ENCODE assay signal across 28 mouse cellular contexts in genomic region chr10:10600771-10601170, GRCm38 (mm10). TPM values are rescaled to one million over a fixed set of nuclear protein-coding genes. Genes with fewer than 3 reads are reported as not detected.
DNase-seq lines count a peak whose midpoint lies in the region; ATAC-seq and TF ChIP-seq lines count a peak whose summit lies in the region.
"Had no signal": no experiment of that assay in that cellular context is flagged by ENCODE, and none has a peak within 500 bp of the region (broad histone marks: within the 10 kb centered on the region; RNA-seq: fewer than 3 reads in every experiment).

No protein-coding gene starts in this region.

- H3K9ac ChIP-seq in hindbrain, postnatal 0 days (replicated peaks; ENCODE audit: low read length), result no peak overlapping the region
- no peak overlapping the region for H3K9ac ChIP-seq in hindbrain, embryonic 16.5 days (ENCODE audit: low read depth, low read length)
- H3K9ac ChIP-seq: heart, embryonic 13.5 days; hindbrain, embryonic 15.5 days; intestine, embryonic 15.5 days; liver, embryonic 14.5 days; neural tube, embryonic 13.5 days had no signal

- no peaks in the 10 kb centered on the region for H3K27me3 ChIP-seq in hindbrain, postnatal 0 days (ENCODE audit: insufficient read depth, low read length)
- H3K27me3 ChIP-seq in hindbrain, embryonic 16.5 days (replicated peaks; ENCODE audit: control insufficient read depth, insufficient read depth, low read length), result no peaks in the 10 kb centered on the region
- H3K27me3 ChIP-seq: heart, embryonic 13.5 days; hindbrain, embryonic 15.5 days; intestine, embryonic 15.5 days; neural tube, embryonic 13.5 days had no signal

- H3K36me3 ChIP-seq in hindbrain, postnatal 0 days (ENCODE audit: insufficient read depth, low read length), result no peaks in the 10 kb centered on the region
- no peaks in the 10 kb centered on the region for H3K36me3 ChIP-seq in hindbrain, embryonic 16.5 days (ENCODE audit: control insufficient read depth, insufficient read depth, low read length)
- H3K36me3 ChIP-seq: heart, embryonic 13.5 days; hindbrain, embryonic 10.5 days; hindbrain, embryonic 15.5 days; intestine, embryonic 15.5 days; neural tube, embryonic 13.5 days had no signal

- H3K4me3 ChIP-seq in hindbrain, postnatal 0 days (ENCODE audit: low read length), result no peak overlapping the region
- no peak overlapping the region for H3K4me3 ChIP-seq in hindbrain, embryonic 16.5 days (ENCODE audit: low read length)
- H3K4me3 ChIP-seq: erythroblast, embryonic 14.5 days; heart, embryonic 13.5 days; hindbrain, embryonic 10.5 days; hindbrain, embryonic 15.5 days; intestine, embryonic 15.5 days; neural tube, embryonic 13.5 days had no signal

- no peak for ATAC-seq in hindbrain, postnatal 0 days
- no peak for ATAC-seq in hindbrain, embryonic 16.5 days
- ATAC-seq: intestine, embryonic 15.5 days; midbrain, embryonic 16.5 days had no signal

- no peak overlapping the region for H3K4me2 ChIP-seq in hindbrain, postnatal 0 days (ENCODE audit: low read depth, low read length)
- H3K4me2 ChIP-seq in hindbrain, embryonic 16.5 days (ENCODE audit: low read length), result no peak overlapping the region
- H3K4me2 ChIP-seq: heart, embryonic 13.5 days; hindbrain, embryonic 15.5 days; intestine, embryonic 15.5 days; neural tube, embryonic 13.5 days had no signal

- WGBS in hindbrain, postnatal 0 days, result 69% methylated on average over 3 of the region's 3 CpGs
- 73% methylated on average over 3 of the region's 3 CpGs for WGBS in hindbrain, embryonic 16.5 days

- no peaks in the 10 kb centered on the region for H3K9me3 ChIP-seq in hindbrain, postnatal 0 days (ENCODE audit: low read length)
- H3K9me3 ChIP-seq in hindbrain, embryonic 16.5 days (ENCODE audit: control insufficient read depth, low read length), result no peaks in the 10 kb centered on the region
- H3K9me3 ChIP-seq: heart, embryonic 13.5 days; hindbrain, embryonic 10.5 days; hindbrain, embryonic 15.5 days; intestine, embryonic 15.5 days; neural tube, embryonic 13.5 days had no signal

- H3K4me1 ChIP-seq in hindbrain, postnatal 0 days (ENCODE audit: insufficient read depth, low read length), result no peaks in the 10 kb centered on the region
- no peaks in the 10 kb centered on the region for H3K4me1 ChIP-seq in hindbrain, embryonic 16.5 days (ENCODE audit: control insufficient read depth, insufficient read depth, low read depth, low read length)
- H3K4me1 ChIP-seq: hindbrain, embryonic 10.5 days; hindbrain, embryonic 15.5 days; intestine, embryonic 15.5 days; neural tube, embryonic 13.5 days had no signal

- DNase-seq in hindbrain, postnatal 0 days (ENCODE audit: low spot score), result peak; percentile 10
- DNase-seq in cerebellum, adult 11 months, result peak; percentile 20
- DNase-seq in cerebellum, adult 8-10 months, result peak; percentile 27
- DNase-seq in cerebellum, postnatal 25 days, result peak; percentile 20 to 43
- DNase-seq in embryo, embryonic 10 days (ENCODE audit: low spot score), result no peak
- no peak for DNase-seq in urinary bladder, adult 2 months (ENCODE audit: low spot score)
- DNase-seq: adrenal gland, postnatal 36 days; gastrocnemius, postnatal 10 days; heart, postnatal 14 days; kidney, adult 8-10 months; layer of hippocampus, adult 9-11 months; liver; lung, adult 2 months; lung, postnatal 10 days; thymus, adult 2 months; thymus, postnatal 36 days had no signal

- TF ChIP-seq CTCF in hindbrain, postnatal 0 days (IDR thresholded peaks at IDR 0.05; ENCODE audit: low read depth), result peak; percentile 15; the same call in 1 of the 2 replicates

- H3K27ac ChIP-seq in hindbrain, postnatal 0 days, result no peak overlapping the region
- no peak overlapping the region for H3K27ac ChIP-seq in hindbrain, embryonic 16.5 days (ENCODE audit: low read depth, low read length)
- H3K27ac ChIP-seq: heart, embryonic 13.5 days; hindbrain, embryonic 10.5 days; hindbrain, embryonic 15.5 days; intestine, embryonic 15.5 days; kidney, postnatal 0 days; liver, embryonic 14.5 days; macrophage; neural tube, embryonic 13.5 days had no signal

RNA-seq across cellular contexts. Expression of gene Rab32, which starts 42.7 kb away (rescaled TPM):
- 2.2 and 3.3 TPM in 2 replicates for total RNA-seq in hindbrain, postnatal 0 days (2014; rRNA removed)
- 5.1 and 5.3 TPM in 2 replicates for polyA plus RNA-seq in hindbrain, postnatal 0 days (2015; fragmentation: Nextera tagmentation; extraction: Ambion mirVana)
- polyA plus RNA-seq in hindbrain, embryonic 16.5 days (2015; fragmentation: Nextera tagmentation; extraction: Ambion mirVana), result 4.4 and 4.6 TPM in 2 replicates
- 10.8 and 11.1 TPM in 2 replicates for polyA plus RNA-seq in urinary bladder, adult 2 months (2012; rRNA removed)
- total RNA-seq: MEL had no signal

Comparison
In these comparisons a context has a peak if more than half of its experiments do, and no peak if none do; other contexts are left out.
1. DNase-seq: peak in hindbrain, postnatal 0 days (single experiment), cerebellum, adult 11 months (single experiment), cerebellum, adult 8-10 months (single experiment) and cerebellum, postnatal 25 days (2 of 2); none in embryo, embryonic 10 days (single experiment) and urinary bladder, adult 2 months (single experiment).